Mouse (Mus musculus) adrenal gland, postnatal 14 days (tissue): ENCODE data around the gene Vsx1. TPM values are rescaled to one million over a fixed set of nuclear protein-coding genes. Genes with fewer than 3 reads are reported as not detected.

Experiments used
- DNase-seq: peaks from one replicate; pipeline ENCODE4 v3.0.0; 2021; ENCODE audit warnings: mixed read lengths
- total RNA-seq: library from RNA; stranded (reverse); gene quantifications from 2 replicates; pipeline ENCODE4 v1.2.3, GENCODE M21; 2021

Vsx1 gene
- total RNA-seq, 1 experiment from 2014 or later, result not detected

DNA sequence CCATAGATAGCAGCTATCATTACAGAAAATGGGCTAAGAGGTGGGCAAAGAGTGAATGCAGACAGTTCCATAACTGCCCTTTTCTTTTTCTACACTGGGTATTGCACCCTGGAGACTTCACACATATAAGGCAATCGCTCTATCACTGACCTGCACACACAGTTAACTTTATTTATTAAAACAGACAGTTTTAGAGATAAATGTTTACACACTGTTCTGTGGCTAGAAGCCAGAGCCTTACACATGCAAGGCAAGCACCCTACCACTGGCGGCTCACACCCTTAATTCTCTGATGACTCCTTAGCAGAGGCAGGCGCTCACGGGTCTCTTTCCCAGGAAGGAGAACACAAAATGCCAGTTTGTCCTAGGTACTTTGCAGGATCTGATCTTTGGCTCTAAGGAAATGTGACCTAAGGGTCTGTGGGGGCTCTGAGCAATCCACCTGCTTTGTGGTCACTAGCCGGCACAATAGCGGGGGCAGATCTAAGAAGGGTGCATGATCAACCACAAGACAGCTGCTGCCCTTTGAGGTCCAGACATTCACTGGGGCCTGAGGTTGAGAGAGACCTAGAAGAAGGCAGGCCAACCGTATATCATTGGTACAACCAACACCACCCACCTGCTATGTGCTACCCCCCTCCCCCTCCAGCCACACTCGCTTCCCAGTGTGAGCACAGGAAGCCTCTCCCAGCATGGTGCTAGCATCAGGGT lies 42.6 kb downstream of the Vsx1 start:
- DNase-seq, result no peak

GRCm38 (mm10) chr2:150645225-150645624 lies 43.9 kb downstream of the Vsx1 start:
- peak; percentile 25 for DNase-seq

DNA sequence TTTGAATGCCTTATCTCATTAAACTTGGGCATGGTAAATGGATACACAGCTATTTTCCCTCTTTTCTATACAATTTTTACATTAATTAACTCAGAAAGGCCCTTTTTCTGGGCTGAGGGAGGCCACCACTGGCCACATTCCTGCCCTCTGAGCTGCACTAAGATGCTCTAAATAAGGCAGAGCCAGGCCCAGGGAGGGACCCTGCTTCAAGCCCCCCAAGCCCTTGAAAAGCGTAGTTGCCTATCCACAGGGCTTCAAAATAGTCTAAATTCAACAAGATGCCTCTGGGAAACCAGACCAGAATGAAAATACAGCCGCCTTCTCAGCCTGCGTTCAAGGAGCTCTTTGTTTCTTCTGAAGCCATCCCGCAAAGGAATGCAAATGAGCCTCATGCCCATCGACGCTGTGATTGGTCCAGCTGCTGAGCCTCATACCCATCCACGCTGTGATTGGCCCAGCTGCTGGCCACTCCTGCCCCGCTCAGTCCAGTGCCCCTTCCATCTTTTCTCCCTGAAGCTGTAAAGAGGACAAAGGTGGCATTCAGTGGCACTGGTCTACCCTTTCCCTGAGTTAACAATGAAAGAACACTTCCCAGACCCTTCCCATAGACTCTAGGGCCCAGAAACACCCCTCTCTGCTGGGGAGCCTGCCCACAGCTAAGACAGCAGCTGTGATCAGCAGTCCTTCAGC lies 45.3 kb downstream of the Vsx1 start:
- DNase-seq, result no peak

- DNase-seq, result peak; percentile 26
These were observed 46.0 kb downstream of the Vsx1 start for GRCm38 (mm10) chr2:150643166-150643565.

- no peak for DNase-seq
These were observed 50.8 kb downstream of the Vsx1 start for GRCm38 (mm10) chr2:150638370-150638733.

DNA sequence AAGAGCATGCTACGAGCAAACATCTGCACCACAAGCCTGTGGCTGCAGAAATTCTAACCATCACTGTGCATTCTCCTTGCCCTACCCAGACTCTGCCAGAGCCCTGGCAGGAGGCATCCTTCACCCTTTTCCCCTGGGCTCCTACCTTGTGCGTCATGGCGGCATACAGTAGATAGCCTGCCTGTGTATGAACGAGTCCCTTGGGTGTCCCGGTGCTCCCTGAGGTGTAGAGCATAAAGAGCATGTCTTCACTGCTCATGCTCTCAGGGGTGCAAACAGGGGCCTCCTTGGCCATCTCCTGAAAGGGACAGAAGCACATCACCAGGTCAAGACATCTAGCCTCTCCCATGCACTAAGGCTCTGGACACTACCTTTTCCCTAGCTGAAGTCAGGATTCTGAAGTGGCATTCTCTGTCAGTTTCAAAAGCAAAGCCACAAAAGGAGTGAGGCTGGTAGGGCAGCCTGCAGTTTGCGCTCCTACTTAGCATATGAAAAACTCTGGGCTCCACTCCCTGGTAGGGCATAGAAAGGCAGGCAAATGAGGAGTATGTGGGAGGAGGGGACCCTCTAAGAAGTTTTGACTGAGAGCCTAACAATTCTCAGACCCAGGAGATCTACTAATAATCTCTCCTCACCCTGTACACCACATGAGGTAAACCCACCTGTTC lies 51.3 kb downstream of the Vsx1 start:
- no peak for DNase-seq

DNA sequence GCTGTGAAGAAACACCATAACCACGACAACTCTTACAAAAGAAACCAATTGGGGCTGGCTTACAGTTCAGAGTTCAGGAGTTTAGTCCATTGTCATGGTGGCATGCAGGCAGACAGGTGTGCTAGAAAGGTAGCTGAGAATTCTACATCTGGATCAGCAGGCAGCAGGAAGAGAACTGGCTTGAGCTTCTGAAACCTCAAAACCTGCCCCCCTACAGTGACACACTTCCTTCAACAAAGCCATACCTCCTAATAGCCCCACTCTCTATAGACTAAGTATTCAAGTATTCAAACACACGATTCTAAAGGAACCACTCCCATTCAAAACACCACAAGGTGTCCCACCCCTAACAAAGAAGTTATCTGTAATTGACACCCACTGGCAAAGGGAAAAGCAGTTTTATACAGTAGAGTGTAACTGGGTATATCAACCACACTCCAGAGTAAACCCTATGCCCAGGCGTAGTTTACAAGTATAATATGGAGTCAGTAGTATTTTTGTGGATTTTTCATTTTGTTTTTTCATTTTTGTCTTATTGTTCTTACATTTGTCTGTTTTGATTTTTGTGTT lies 53.2 kb downstream of the Vsx1 start:
- no peak for DNase-seq

Other genes with a start within 250 kb of the Vsx1 start
- 4.9 and 5.5 TPM in 2 replicates for gene Zfp442, start 237.9 kb downstream of the Vsx1 start, total RNA-seq
- gene Zfp345, start 204.3 kb downstream of the Vsx1 start, total RNA-seq, result 0.98 and 1.1 TPM in 2 replicates
- 0.90 TPM in 1 of 2 replicates, not detected in the other for gene Cst7, start 118.9 kb downstream of the Vsx1 start, total RNA-seq
- 161 and 180 TPM in 2 replicates for gene Apmap, start 80.8 kb downstream of the Vsx1 start, total RNA-seq
- 75.7 and 93.0 TPM in 2 replicates for gene Acss1, start 20.9 kb downstream of the Vsx1 start, total RNA-seq
- gene Entpd6, start 59.7 kb upstream of the Vsx1 start, total RNA-seq, result 11.3 and 12.1 TPM in 2 replicates
- gene Pygb, start 97.4 kb upstream of the Vsx1 start, total RNA-seq, result 41.7 and 45.3 TPM in 2 replicates
- gene Abhd12, start 215.4 kb upstream of the Vsx1 start, total RNA-seq, result 59.1 and 60.8 TPM in 2 replicates
- gene Gins1, start 216.0 kb upstream of the Vsx1 start, total RNA-seq, result 5.6 and 6.9 TPM in 2 replicates